Mouse (Mus musculus) MEL (cell line): ENCODE data around the gene Snx29.

ENCODE experiments used
- CHD1 ChIP-seq: IDR thresholded peaks from 2 replicates; pipeline ENCODE4 v1.6.1; 2012; ENCODE audit warnings: low read depth, mild to moderate bottlenecking, inconsistent platforms, low read length, improper control_type of control experiment
- CTCF ChIP-seq, 3 experiments: IDR thresholded peaks in 2 of 3; conservative IDR thresholded peaks in 1 of 3; 2 replicates each; pipeline ENCODE4 v1.5.1; 2011 to 2012; ENCODE audit warnings: low read length in 3 of 3, low read depth in 2 of 3, mild to moderate bottlenecking in 2 of 3, improper control_type of control experiment in 1 of 3, inconsistent platforms in 1 of 3, mixed read lengths in 1 of 3, moderate library complexity in 1 of 3; ENCODE audit not compliant: control insufficient read depth in 1 of 3, insufficient read depth in 1 of 3, poor library complexity in 1 of 3, severe bottlenecking in 1 of 3
- EP300 ChIP-seq, 2 experiments: IDR thresholded peaks; 2 replicates each; pipeline ENCODE4 v1.6.1; 2011; ENCODE audit warnings: improper control_type of control experiment in 2 of 2, low read length in 2 of 2, low read depth in 1 of 2, mild to moderate bottlenecking in 1 of 2
- ETS1 ChIP-seq: IDR thresholded peaks from 2 replicates; pipeline ENCODE4 v1.6.1; 2012; ENCODE audit warnings: low read depth, mild to moderate bottlenecking, inconsistent platforms, low read length, improper control_type of control experiment, moderate library complexity
- GATA1 ChIP-seq: IDR thresholded peaks from 2 replicates; pipeline ENCODE4 v1.6.1; 2011; ENCODE audit warnings: low read depth, low read length, improper control_type of control experiment
- MAX ChIP-seq: IDR thresholded peaks from 2 replicates; pipeline ENCODE4 v1.6.1; 2011; ENCODE audit warnings: low read length, improper control_type of control experiment
- MEF2A ChIP-seq: IDR thresholded peaks from 2 replicates; pipeline ENCODE4 v1.6.1; 2014; ENCODE audit warnings: low read depth, mild to moderate bottlenecking, inconsistent platforms, low read length, improper control_type of control experiment; ENCODE audit not compliant: poor library complexity, insufficient replicate concordance, severe bottlenecking; ENCODE audit errors: extremely low read depth
- POLR2A ChIP-seq, 2 experiments: IDR thresholded peaks; 2 replicates each; pipeline ENCODE4 v1.6.1; 2011 to 2012; ENCODE audit warnings: low read length in 2 of 2, mild to moderate bottlenecking in 2 of 2, control low read depth in 1 of 2, improper control_type of control experiment in 1 of 2, low read depth in 1 of 2, moderate library complexity in 1 of 2; ENCODE audit not compliant: control insufficient read depth in 1 of 2, insufficient read depth in 1 of 2, poor library complexity in 1 of 2
- RAD21 ChIP-seq: IDR thresholded peaks from 2 replicates; pipeline ENCODE4 v1.6.1; 2011; ENCODE audit warnings: mild to moderate bottlenecking, low read depth, low read length, improper control_type of control experiment
- RCOR1 ChIP-seq: IDR thresholded peaks from 2 replicates; pipeline ENCODE4 v1.6.1; 2012; ENCODE audit warnings: low read depth, mild to moderate bottlenecking, inconsistent platforms, low read length, improper control_type of control experiment
- TCF12 ChIP-seq: IDR thresholded peaks from 2 replicates; pipeline ENCODE4 v1.6.1; 2014; ENCODE audit warnings: low read depth, mild to moderate bottlenecking, inconsistent platforms, low read length, improper control_type of control experiment, moderate library complexity
- USF1 ChIP-seq: IDR thresholded peaks from 2 replicates; pipeline ENCODE4 v1.6.1; 2014; ENCODE audit warnings: low read depth, mild to moderate bottlenecking, inconsistent platforms, low read length, improper control_type of control experiment, moderate library complexity
- USF2 ChIP-seq, 2 experiments: IDR thresholded peaks; 2 replicates each; pipeline ENCODE4 v1.6.1; 2011 to 2012; ENCODE audit warnings: improper control_type of control experiment in 2 of 2, low read length in 2 of 2, borderline replicate concordance in 1 of 2, inconsistent platforms in 1 of 2, low read depth in 1 of 2, mild to moderate bottlenecking in 1 of 2; ENCODE audit not compliant: insufficient read depth in 1 of 2

GRCm38 (mm10) chr16:11389324-11389723 lies 66.6 kb downstream of the Snx29 start:
- TF ChIP-seq MAX: no peak
- TF ChIP-seq CTCF (IDR thresholded peaks at IDR 0.05 in 2 of 3, conservative IDR thresholded peaks at IDR 0.05 in 1 of 3; ENCODE audit: control insufficient read depth in 1 of 3, insufficient read depth in 1 of 3, low read depth in 2 of 3, low read length in 3 of 3, poor library complexity in 1 of 3, severe bottlenecking in 1 of 3): no peak
- TF ChIP-seq POLR2A (IDR thresholded peaks at IDR 0.05; ENCODE audit: control insufficient read depth in 1 of 2, insufficient read depth in 1 of 2, low read depth in 1 of 2, low read length in 2 of 2, poor library complexity in 1 of 2): no peak
- no peak for TF ChIP-seq CHD1
- TF ChIP-seq EP300 (IDR thresholded peaks at IDR 0.05; ENCODE audit: low read depth in 1 of 2, low read length in 2 of 2): no peak
- no peak for TF ChIP-seq USF2 (IDR thresholded peaks at IDR 0.05; ENCODE audit: borderline replicate concordance in 1 of 2, insufficient read depth in 1 of 2, low read depth in 1 of 2, low read length in 2 of 2)
- TF ChIP-seq GATA1: no peak
- TF ChIP-seq RAD21: no peak
- no peak for TF ChIP-seq RCOR1
- no peak for TF ChIP-seq ETS1
- no peak for TF ChIP-seq TCF12
- no peak for TF ChIP-seq USF1
- no peak for TF ChIP-seq MEF2A
